Mouse (Mus musculus): ENCODE results near the gene Rtn4.
A peak's percentile ranks its signal among the peaks of the same experiment; 100 is the strongest.
"Not testable (repeated sequence)": the region's sequence is repeated elsewhere in the genome, so short reads cannot be mapped to it uniquely, and the experiment has no call there.

The Rtn4 gene

GRCm38 (mm10) chr11:29692683-29693272, at the start of gene Rtn4:
Gene Rtn4, plus strand, starts transcription at chr11:29692947.
- DNase-seq: peak; percentile 100

- DNase-seq: peak; percentile 49
Measured at GRCm38 (mm10) chr11:29644421-29644820, 48.3 kb upstream of the Rtn4 start.

- DNase-seq: peak; percentile 91
Measured at GRCm38 (mm10) chr11:29645411-29646066, 47.2 kb upstream of the Rtn4 start.

- DNase-seq: no peak
Measured at GRCm38 (mm10) chr11:29647568-29648319, 45.0 kb upstream of the Rtn4 start.

- DNase-seq: not testable (repeated sequence)
Measured at GRCm38 (mm10) chr11:29655381-29655780, 37.4 kb upstream of the Rtn4 start.

GRCm38 (mm10) chr11:29660740-29661139, 32.0 kb upstream of the Rtn4 start:
- peak; percentile 50 for DNase-seq

GRCm38 (mm10) chr11:29667634-29668033, 25.1 kb upstream of the Rtn4 start:
- no peak for DNase-seq

- no peak for DNase-seq
Measured at GRCm38 (mm10) chr11:29669706-29670105, 23.0 kb upstream of the Rtn4 start.

- no peak for DNase-seq
Measured at GRCm38 (mm10) chr11:29673359-29673758, 19.4 kb upstream of the Rtn4 start.

- no peak for DNase-seq
Measured at GRCm38 (mm10) chr11:29676718-29677117, 16.0 kb upstream of the Rtn4 start.

- no peak for DNase-seq
Measured at GRCm38 (mm10) chr11:29679942-29680341, 12.8 kb upstream of the Rtn4 start.

- DNase-seq: no peak
Measured at GRCm38 (mm10) chr11:29680771-29681170, 12.0 kb upstream of the Rtn4 start.

GRCm38 (mm10) chr11:29684272-29684671, 8.5 kb upstream of the Rtn4 start:
- no peak for DNase-seq

- DNase-seq: no peak
Measured at GRCm38 (mm10) chr11:29686176-29686575, 6.6 kb upstream of the Rtn4 start.

GRCm38 (mm10) chr11:29691556-29691955, 1.2 kb upstream of the Rtn4 start:
- no peak for DNase-seq

GRCm38 (mm10) chr11:29692111-29692682, 550 bp upstream of the Rtn4 start:
- peak; percentile 93 for DNase-seq

GRCm38 (mm10) chr11:29693576-29694410, 1.0 kb downstream of the Rtn4 start:
- DNase-seq: peak; percentile 99

- no peak for DNase-seq
Measured at GRCm38 (mm10) chr11:29694754-29695153, 2.0 kb downstream of the Rtn4 start.

GRCm38 (mm10) chr11:29702721-29703120, 10.0 kb downstream of the Rtn4 start:
- DNase-seq: peak; percentile 91

GRCm38 (mm10) chr11:29705263-29705662, 12.5 kb downstream of the Rtn4 start:
- no peak for DNase-seq

- no peak for DNase-seq
Measured at GRCm38 (mm10) chr11:29706845-29707244, 14.1 kb downstream of the Rtn4 start.

- no peak for DNase-seq
Measured at GRCm38 (mm10) chr11:29709512-29709911, 16.8 kb downstream of the Rtn4 start.

GRCm38 (mm10) chr11:29714114-29714513, 21.4 kb downstream of the Rtn4 start:
- DNase-seq: no peak
